Mouse (Mus musculus) lung, embryonic 16.5 days (tissue): ENCODE measurements around the gene Tgfb3. TPM values are rescaled to one million over a fixed set of nuclear protein-coding genes. Genes with fewer than 3 reads are reported as not detected.
A peak's percentile ranks its signal among the peaks of the same experiment; 100 is the strongest.

Source experiments
- ATAC-seq: fragments of 200-750 bp; cut with Nextera tagmentation; 2 replicates; pipeline ENCODE4 v1.8.0; 2017; ENCODE audit warnings: low read depth, mild to moderate bottlenecking, moderate library complexity
- H3K27ac ChIP-seq: fragments of 300-500 bp; sonication (generic); 2 replicates; pipeline ENCODE4 v1.5.1; 2014; ENCODE audit warnings: mild to moderate bottlenecking, control low read depth, low read length
- H3K27me3 ChIP-seq: fragments of 300-500 bp; sonication (generic); 2 replicates; pipeline ENCODE4 v1.6.1; 2014; ENCODE audit warnings: low read depth, low read length, mixed read lengths; ENCODE audit not compliant: control insufficient read depth, insufficient read depth
- H3K36me3 ChIP-seq: fragments of 300-500 bp; sonication (generic); 2 replicates; pipeline ENCODE4 v1.6.1; 2014; ENCODE audit warnings: low read length; ENCODE audit not compliant: control insufficient read depth, insufficient read depth
- H3K4me1 ChIP-seq: fragments of 300-500 bp; sonication (generic); replicated peaks from 2 replicates; pipeline ENCODE4 v1.6.1; 2014; ENCODE audit warnings: low read length, mixed read lengths; ENCODE audit not compliant: control insufficient read depth, insufficient read depth
- H3K4me2 ChIP-seq: fragments of 300-500 bp; sonication (generic); 2 replicates; pipeline ENCODE4 v1.6.1; 2014; ENCODE audit warnings: low read depth, low read length, control low read depth
- H3K4me3 ChIP-seq: fragments of 300-500 bp; sonication (generic); 2 replicates; pipeline ENCODE4 v1.5.1; 2014; ENCODE audit warnings: mild to moderate bottlenecking, low read length, control low read depth
- H3K9ac ChIP-seq: fragments of 300-500 bp; sonication (generic); 2 replicates; pipeline ENCODE4 v1.6.1; 2014; ENCODE audit warnings: low read length, control low read depth
- H3K9me3 ChIP-seq: fragments of 300-500 bp; sonication (generic); 2 replicates; pipeline ENCODE4 v1.6.1; 2016; ENCODE audit warnings: low read length; ENCODE audit not compliant: control insufficient read depth
- WGBS: fragments of 180-500 bp; shearing (Covaris S2); extraction: QIAGEN DNeasy Blood & Tissue Kit; methylation state at CpG from one replicate; pipeline ENCODE4 v1.1.7; 2014; 5-methylcytosine and 5-hydroxymethylcytosine counted together
- polyA plus RNA-seq: library from polyadenylated mRNA; unstranded; fragments of >200 nt; fragmentation: Nextera tagmentation; extraction: Ambion mirVana; gene quantifications from 2 replicates; pipeline ENCODE4 v1.2.1, GENCODE M21; 2015

Tgfb3 gene
- polyA plus RNA-seq, 1 experiment from 2014 or later: 50.3 TPM

GRCm38 (mm10) chr12:86088042-86088441 is 9.2 kb upstream of the Tgfb3 start:
- Histone ChIP-seq H3K27ac (no peak overlapping the region), H3K27me3 (no peaks in the 10 kb centered on the region), H3K36me3 (peaks cover 4% of the 10 kb centered on the region), H3K9me3 (no peaks in the 10 kb centered on the region), H3K4me1 (peaks cover 4% of the 10 kb centered on the region; the same call in 1 of the 2 replicates), H3K9ac (no peak overlapping the region), H3K4me2 (no peak overlapping the region), H3K4me3 (no peak overlapping the region)
- ATAC-seq: no peak; the same call in 1 of the 2 replicates
- 64% methylated on average over 7 of the region's 7 CpGs for WGBS

GRCm38 (mm10) chr12:86086550-86086949 is 7.7 kb upstream of the Tgfb3 start:
- H3K27ac ChIP-seq: no peak overlapping the region

GRCm38 (mm10) chr12:86085873-86086272 is 7.0 kb upstream of the Tgfb3 start:
- Histone ChIP-seq H3K4me2 (no peak overlapping the region), H3K27me3 (no peaks in the 10 kb centered on the region), H3K27ac (no peak overlapping the region), H3K36me3 (peaks cover 4% of the 10 kb centered on the region), H3K9ac (no peak overlapping the region), H3K4me3 (no peak overlapping the region), H3K4me1 (peaks cover 6% of the 10 kb centered on the region; the same call in 1 of the 2 replicates), H3K9me3 (no peaks in the 10 kb centered on the region)
- WGBS: 89% methylated on average over 7 of the region's 7 CpGs
- no peak for ATAC-seq

More at GRCm38 (mm10) chr12:86086550-86086949, 7.7 kb upstream of the Tgfb3 start:
- Histone ChIP-seq H3K9me3 (no peaks in the 10 kb centered on the region), H3K9ac (no peak overlapping the region), H3K27me3 (no peaks in the 10 kb centered on the region), H3K36me3 (peaks cover 4% of the 10 kb centered on the region), H3K4me1 (peaks cover 6% of the 10 kb centered on the region; the same call in 1 of the 2 replicates), H3K4me3 (no peak overlapping the region), H3K4me2 (no peak overlapping the region)
- 65% methylated on average over 8 of the region's 8 CpGs for WGBS
- ATAC-seq: no peak

- Histone ChIP-seq H3K27ac (peak within 1 kb of the TSS; percentile 45; the same call in 1 of the 2 replicates), H3K27me3 (no peaks in the 10 kb centered on the region), H3K36me3 (no peaks in the 10 kb centered on the region), H3K4me1 (peaks cover 12% of the 10 kb centered on the region; the same call in 1 of the 2 replicates), H3K9me3 (no peaks in the 10 kb centered on the region), H3K9ac (peak within 1 kb of the TSS; percentile 74), H3K4me3 (peak within 1 kb of the TSS; percentile 72), H3K4me2 (peak within 1 kb of the TSS; percentile 58)
- WGBS: 1% methylated on average over 27 of the region's 35 CpGs
- peak; percentile 37 for ATAC-seq
Observed at GRCm38 (mm10) chr12:86082481-86083012, 3.7 kb upstream of the Tgfb3 start, which contains the start of gene Ift43. TSS of gene Ift43 (plus strand) at chr12:86082541.

GRCm38 (mm10) chr12:86079202-86079667 is 394 bp upstream of the Tgfb3 start:
- Histone ChIP-seq H3K9ac (peak overlapping the region; percentile 87), H3K27me3 (no peaks in the 10 kb centered on the region), H3K4me2 (peak overlapping the region; percentile 89), H3K4me1 (peaks cover 23% of the 10 kb centered on the region), H3K27ac (peak overlapping the region; percentile 98), H3K9me3 (no peaks in the 10 kb centered on the region), H3K4me3 (peak overlapping the region; percentile 63), H3K36me3 (no peaks in the 10 kb centered on the region)
- WGBS: under 1% methylated on average over 31 of the region's 31 CpGs
- ATAC-seq: peak; percentile 82

- peak overlapping the region; percentile 87 for H3K9ac ChIP-seq
- no peaks in the 10 kb centered on the region for H3K27me3 ChIP-seq
- 10% methylated on average over 9 of the region's 9 CpGs for WGBS
- peak overlapping the region; percentile 98 for H3K27ac ChIP-seq
- H3K4me1 ChIP-seq: peaks cover 20% of the 10 kb centered on the region
- H3K4me2 ChIP-seq: peak overlapping the region; percentile 89
- ATAC-seq: no peak
- H3K9me3 ChIP-seq: no peaks in the 10 kb centered on the region
- peak overlapping the region; percentile 63 for H3K4me3 ChIP-seq
- no peaks in the 10 kb centered on the region for H3K36me3 ChIP-seq
Observed at GRCm38 (mm10) chr12:86078176-86078552, 677 bp downstream of the Tgfb3 start.

GRCm38 (mm10) chr12:86077736-86078135 is 1.1 kb downstream of the Tgfb3 start:
- Histone ChIP-seq H3K36me3 (no peaks in the 10 kb centered on the region), H3K27ac (peak overlapping the region; percentile 98), H3K4me2 (peak overlapping the region; percentile 89), H3K4me1 (peaks cover 17% of the 10 kb centered on the region), H3K4me3 (peak overlapping the region; percentile 63), H3K9me3 (no peaks in the 10 kb centered on the region), H3K27me3 (no peaks in the 10 kb centered on the region), H3K9ac (peak overlapping the region; percentile 87)
- 15% methylated on average over 11 of the region's 11 CpGs for WGBS
- no peak for ATAC-seq

- no peak for ATAC-seq
- Histone ChIP-seq H3K4me3 (peak overlapping the region; percentile 63), H3K27ac (peak overlapping the region; percentile 98), H3K27me3 (no peaks in the 10 kb centered on the region), H3K9ac (peak overlapping the region; percentile 87), H3K36me3 (no peaks in the 10 kb centered on the region), H3K4me2 (peak overlapping the region; percentile 89), H3K9me3 (no peaks in the 10 kb centered on the region), H3K4me1 (peaks cover 17% of the 10 kb centered on the region)
- WGBS: 29% methylated on average over 8 of the region's 8 CpGs
Observed at GRCm38 (mm10) chr12:86077322-86077721, 1.5 kb downstream of the Tgfb3 start.

GRCm38 (mm10) chr12:86076321-86076901 is 2.4 kb downstream of the Tgfb3 start:
- Histone ChIP-seq H3K4me2 (peak overlapping the region; percentile 89), H3K27me3 (no peaks in the 10 kb centered on the region), H3K36me3 (no peaks in the 10 kb centered on the region), H3K27ac (no peak overlapping the region), H3K9me3 (no peaks in the 10 kb centered on the region), H3K9ac (peak overlapping the region; percentile 87), H3K4me3 (peak overlapping the region; percentile 63), H3K4me1 (peaks cover 17% of the 10 kb centered on the region)
- 8% methylated on average over 13 of the region's 13 CpGs for WGBS
- no peak for ATAC-seq
